Mouse (Mus musculus): ENCODE results near the gene D2hgdh. TPM values are rescaled to one million over a fixed set of nuclear protein-coding genes. Genes with fewer than 3 reads are reported as not detected.
A peak's percentile ranks its signal among the peaks of the same experiment; 100 is the strongest.

Gene D2hgdh
- total RNA-seq, 1 experiment: 11.0 TPM

- no peaks in the 10 kb centered on the region for H3K9me3 ChIP-seq (ENCODE audit: control insufficient read depth, insufficient read depth, low read depth, low read length)
- no peak overlapping the region for H3K27ac ChIP-seq (ENCODE audit: insufficient read depth, low read depth, low read length, poor library complexity, severe bottlenecking)
- peaks cover 4% of the 10 kb centered on the region; the same call in 1 of the 2 replicates for H3K36me3 ChIP-seq (ENCODE audit: control insufficient read depth, insufficient read depth, low read length, poor library complexity, severe bottlenecking)
- H3K9ac ChIP-seq (ENCODE audit: insufficient read depth, low read depth, low read length, poor library complexity, severe bottlenecking): peak overlapping the region; percentile 1; the same call in 1 of the 2 replicates
- H3K4me1 ChIP-seq (ENCODE audit: control insufficient read depth in 2 of 2, insufficient read depth in 2 of 2, low read length in 2 of 2, poor library complexity in 1 of 2): peaks cover 0 to 2% of the 10 kb centered on the region in 2 experiments; a peak in 1 of 4 replicates
- in situ Hi-C loops (cut with MboI; ENCODE audit: low sequenced_read_pairs in 2 of 2, unreplicated experiment in 2 of 2): no loop called here
- TF ChIP-seq HCFC1 (IDR thresholded peaks at IDR 0.05; ENCODE audit: borderline replicate concordance, insufficient read depth, low read length) (no peak), MAFK (IDR thresholded peaks at IDR 0.05; ENCODE audit: insufficient read depth, low read depth, low read length) (no peak), ZNF384 (IDR thresholded peaks at IDR 0.05; ENCODE audit: low read depth, low read length) (no peak)
- H3K4me3 ChIP-seq (ENCODE audit: insufficient read depth in 1 of 2, low read depth in 1 of 2, low read length in 2 of 2, poor library complexity in 1 of 2, severe bottlenecking in 1 of 2): no peak overlapping the region
- no peak for DNase-seq (ENCODE audit: low read depth, low spot score)
Observed at GRCm38 (mm10) chr1:93834671-93835150, 10.0 kb downstream of the D2hgdh start.

- Histone ChIP-seq H3K9me3 (ENCODE audit: control insufficient read depth, insufficient read depth, low read depth, low read length) (no peaks in the 10 kb centered on the region), H3K4me1 (ENCODE audit: control insufficient read depth in 2 of 2, insufficient read depth in 2 of 2, low read length in 2 of 2, poor library complexity in 1 of 2) (peaks cover 0 to 2% of the 10 kb centered on the region in 2 experiments; a peak in 1 of 4 replicates), H3K36me3 (ENCODE audit: control insufficient read depth, insufficient read depth, low read length, poor library complexity, severe bottlenecking) (peaks cover 4% of the 10 kb centered on the region; the same call in 1 of the 2 replicates), H3K4me3 (ENCODE audit: insufficient read depth in 1 of 2, low read depth in 1 of 2, low read length in 2 of 2, poor library complexity in 1 of 2, severe bottlenecking in 1 of 2) (no peak overlapping the region), H3K27ac (ENCODE audit: insufficient read depth, low read depth, low read length, poor library complexity, severe bottlenecking) (no peak overlapping the region), H3K9ac (ENCODE audit: insufficient read depth, low read depth, low read length, poor library complexity, severe bottlenecking) (no peak overlapping the region)
- no peak for DNase-seq (ENCODE audit: low read depth, low spot score)
- TF ChIP-seq ZNF384 (IDR thresholded peaks at IDR 0.05; ENCODE audit: low read depth, low read length) (no peak), MAFK (IDR thresholded peaks at IDR 0.05; ENCODE audit: insufficient read depth, low read depth, low read length) (no peak), HCFC1 (IDR thresholded peaks at IDR 0.05; ENCODE audit: borderline replicate concordance, insufficient read depth, low read length) (no peak)
- in situ Hi-C loops (cut with MboI; ENCODE audit: low sequenced_read_pairs in 2 of 2, unreplicated experiment in 2 of 2): no loop called here
Observed at GRCm38 (mm10) chr1:93835211-93835610, 10.5 kb downstream of the D2hgdh start.

GRCm38 (mm10) chr1:93835876-93836531 is 11.3 kb downstream of the D2hgdh start:
- no peak overlapping the region for H3K27ac ChIP-seq (ENCODE audit: insufficient read depth, low read depth, low read length, poor library complexity, severe bottlenecking)
- TF ChIP-seq ZC3H11A (IDR thresholded peaks at IDR 0.05; ENCODE audit: borderline replicate concordance, low read depth, low read length): no peak
- TF ChIP-seq HCFC1 (IDR thresholded peaks at IDR 0.05; ENCODE audit: borderline replicate concordance, insufficient read depth, low read length): no peak
- TF ChIP-seq CHD2 (IDR thresholded peaks at IDR 0.05; ENCODE audit: low read depth, low read length): no peak
- TF ChIP-seq MAFK (IDR thresholded peaks at IDR 0.05; ENCODE audit: insufficient read depth, low read depth, low read length): no peak
- TF ChIP-seq ZNF384 (IDR thresholded peaks at IDR 0.05; ENCODE audit: low read depth, low read length): no peak
- DNase-seq (ENCODE audit: low read depth, low spot score): no peak
- H3K4me1 ChIP-seq (ENCODE audit: control insufficient read depth in 2 of 2, insufficient read depth in 2 of 2, low read length in 2 of 2, poor library complexity in 1 of 2): peaks cover 0 to 2% of the 10 kb centered on the region in 2 experiments; a peak in 1 of 4 replicates
- in situ Hi-C loops (cut with MboI; ENCODE audit: low sequenced_read_pairs in 2 of 2, unreplicated experiment in 2 of 2): no loop called here
- peaks cover 4% of the 10 kb centered on the region; the same call in 1 of the 2 replicates for H3K36me3 ChIP-seq (ENCODE audit: control insufficient read depth, insufficient read depth, low read length, poor library complexity, severe bottlenecking)
- no peak overlapping the region for H3K4me3 ChIP-seq (ENCODE audit: insufficient read depth in 1 of 2, low read depth in 1 of 2, low read length in 2 of 2, poor library complexity in 1 of 2, severe bottlenecking in 1 of 2)
- H3K9me3 ChIP-seq (ENCODE audit: control insufficient read depth, insufficient read depth, low read depth, low read length): no peaks in the 10 kb centered on the region
- no peak overlapping the region for H3K9ac ChIP-seq (ENCODE audit: insufficient read depth, low read depth, low read length, poor library complexity, severe bottlenecking)

- H3K9me3 ChIP-seq (ENCODE audit: control insufficient read depth, insufficient read depth, low read depth, low read length): no peaks in the 10 kb centered on the region
- TF ChIP-seq CHD2 (IDR thresholded peaks at IDR 0.05; ENCODE audit: low read depth, low read length) (no peak), MAFK (IDR thresholded peaks at IDR 0.05; ENCODE audit: insufficient read depth, low read depth, low read length) (no peak), ZC3H11A (IDR thresholded peaks at IDR 0.05; ENCODE audit: borderline replicate concordance, low read depth, low read length) (no peak), HCFC1 (IDR thresholded peaks at IDR 0.05; ENCODE audit: borderline replicate concordance, insufficient read depth, low read length) (no peak), ZNF384 (IDR thresholded peaks at IDR 0.05; ENCODE audit: low read depth, low read length) (no peak)
- H3K9ac ChIP-seq (ENCODE audit: insufficient read depth, low read depth, low read length, poor library complexity, severe bottlenecking): no peak overlapping the region
- in situ Hi-C loops (cut with MboI; ENCODE audit: low sequenced_read_pairs in 2 of 2, unreplicated experiment in 2 of 2): no loop called here
- H3K36me3 ChIP-seq (ENCODE audit: control insufficient read depth, insufficient read depth, low read length, poor library complexity, severe bottlenecking): peaks cover 4% of the 10 kb centered on the region; the same call in 1 of the 2 replicates
- H3K4me1 ChIP-seq (ENCODE audit: control insufficient read depth in 2 of 2, insufficient read depth in 2 of 2, low read length in 2 of 2, poor library complexity in 1 of 2): peaks cover 0 to 2% of the 10 kb centered on the region in 2 experiments; a peak in 1 of 4 replicates
- DNase-seq (ENCODE audit: low read depth, low spot score): no peak
- no peak overlapping the region for H3K4me3 ChIP-seq (ENCODE audit: insufficient read depth in 1 of 2, low read depth in 1 of 2, low read length in 2 of 2, poor library complexity in 1 of 2, severe bottlenecking in 1 of 2)
- no peak overlapping the region for H3K27ac ChIP-seq (ENCODE audit: insufficient read depth, low read depth, low read length, poor library complexity, severe bottlenecking)
Observed at GRCm38 (mm10) chr1:93836532-93836913, 11.8 kb downstream of the D2hgdh start.
